Mouse (Mus musculus) naive thymus-derived CD4-positive, alpha-beta T cell, adult 2 months (primary cell): ENCODE measurements around the gene Prx.

Experiments
- DNase-seq: peaks from one replicate; pipeline ENCODE4 v3.0.0-alpha.2; 2011; ENCODE audit warnings: low read depth

Prx gene

DNA sequence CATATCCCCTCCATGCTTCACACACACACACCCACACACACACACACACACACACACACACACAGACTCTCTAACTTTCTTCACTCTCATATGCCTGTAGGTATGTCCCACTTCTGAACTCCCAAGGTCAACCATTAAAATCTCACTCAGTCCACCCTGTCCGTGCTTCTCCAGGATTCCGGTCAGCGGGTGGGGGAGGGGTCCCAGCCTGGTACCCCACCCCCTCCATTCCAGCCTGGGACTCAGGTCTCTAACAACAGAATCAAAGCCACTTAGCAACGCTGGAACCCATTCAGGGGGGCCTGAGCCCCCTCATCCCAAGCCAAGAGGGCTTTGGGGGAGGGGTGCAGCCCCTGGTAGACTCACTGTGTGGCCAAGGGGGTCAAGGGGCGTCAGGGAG is 23.8 kb downstream of the Prx start, which contains the start of gene Hipk4:
Hipk4 (plus strand) TSS at position 301 of the 400 bp plus-strand sequence.
- no peak for DNase-seq

- no peak for DNase-seq
These were observed 24.7 kb downstream of the Prx start for GRCm38 (mm10) chr7:27523805-27524204.

DNA sequence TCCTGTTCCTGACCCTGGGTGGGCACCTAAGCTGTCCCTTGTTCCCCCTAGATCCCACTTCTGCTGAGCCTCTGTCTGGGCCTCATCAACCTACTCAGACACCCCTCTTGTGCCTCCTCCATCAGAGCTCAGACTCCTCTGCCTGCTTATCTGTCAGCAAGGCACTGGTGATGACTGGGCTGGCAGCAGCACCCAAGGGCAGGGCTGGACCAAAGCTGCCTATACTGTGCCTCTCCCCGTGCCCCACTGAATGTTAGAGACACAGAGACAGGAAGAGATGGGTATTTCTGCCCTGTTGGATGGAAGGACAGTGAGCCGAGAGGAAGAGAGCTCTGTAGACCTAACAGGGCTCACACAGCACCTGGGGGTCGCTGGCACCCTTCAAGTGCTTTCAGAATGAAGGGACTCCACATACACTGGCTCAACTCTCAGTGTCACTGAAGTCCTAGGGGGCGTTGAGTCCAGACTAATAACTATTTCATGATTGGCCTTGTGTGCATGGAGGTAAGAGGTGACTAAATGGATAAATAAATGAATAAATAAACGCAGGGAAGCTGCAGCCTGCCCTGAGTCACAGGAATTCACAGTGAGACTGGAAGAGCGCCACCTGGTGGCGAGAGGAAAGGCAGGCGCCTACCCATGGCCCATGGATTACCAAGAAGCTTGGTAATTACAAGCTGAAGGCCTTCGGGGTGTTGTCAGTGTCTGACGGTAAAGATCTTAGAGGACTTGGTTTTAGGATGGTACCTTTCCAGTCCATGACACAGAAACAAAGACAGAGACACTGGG is 27.1 kb downstream of the Prx start:
- DNase-seq: peak; percentile 88

- no peak for DNase-seq
These were observed 29.9 kb downstream of the Prx start for GRCm38 (mm10) chr7:27529070-27529469.

DNA sequence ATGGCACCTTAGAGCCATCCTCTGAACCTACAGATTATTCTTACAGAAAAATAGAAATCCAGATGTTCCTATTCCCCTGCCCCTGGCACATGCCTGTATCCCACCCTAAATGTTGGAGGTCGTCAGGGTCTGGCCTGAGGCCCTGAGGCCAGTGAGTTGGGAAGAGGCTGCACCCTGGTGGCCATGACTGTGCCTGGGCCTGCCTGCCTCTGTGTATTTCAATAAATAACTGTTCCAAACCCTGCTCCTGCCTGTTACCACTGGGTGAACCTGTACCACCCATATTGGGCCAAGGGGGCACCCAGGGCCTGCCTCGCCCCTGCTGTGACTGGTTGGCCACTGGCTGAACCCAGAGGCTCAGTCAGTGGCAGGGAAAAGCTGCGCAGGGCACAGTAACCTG is 31.8 kb downstream of the Prx start:
- DNase-seq: no peak

DNA sequence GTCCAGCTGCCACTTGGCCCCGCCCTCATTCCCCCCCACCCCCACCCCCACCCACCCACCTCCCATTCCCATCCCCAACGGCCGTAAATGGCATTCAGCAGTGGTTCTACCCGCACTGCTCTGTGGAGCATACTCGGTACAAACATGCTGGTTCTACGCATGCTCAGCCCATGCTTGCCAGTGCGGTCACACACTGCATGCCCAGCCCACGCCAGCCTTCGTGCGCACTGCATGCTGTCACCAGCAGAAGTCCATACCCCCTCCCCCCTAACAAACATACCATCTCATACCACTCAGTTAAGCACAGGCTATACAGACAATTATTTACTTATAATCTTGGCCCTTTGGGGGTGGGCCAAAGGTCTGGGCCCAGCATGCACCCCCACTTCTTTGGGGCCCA is 32.6 kb downstream of the Prx start:
- DNase-seq: no peak

- DNase-seq: no peak
These were observed 33.4 kb downstream of the Prx start for GRCm38 (mm10) chr7:27532480-27533050.

- DNase-seq: no peak
These were observed 36.3 kb downstream of the Prx start for GRCm38 (mm10) chr7:27535386-27535785.

DNA sequence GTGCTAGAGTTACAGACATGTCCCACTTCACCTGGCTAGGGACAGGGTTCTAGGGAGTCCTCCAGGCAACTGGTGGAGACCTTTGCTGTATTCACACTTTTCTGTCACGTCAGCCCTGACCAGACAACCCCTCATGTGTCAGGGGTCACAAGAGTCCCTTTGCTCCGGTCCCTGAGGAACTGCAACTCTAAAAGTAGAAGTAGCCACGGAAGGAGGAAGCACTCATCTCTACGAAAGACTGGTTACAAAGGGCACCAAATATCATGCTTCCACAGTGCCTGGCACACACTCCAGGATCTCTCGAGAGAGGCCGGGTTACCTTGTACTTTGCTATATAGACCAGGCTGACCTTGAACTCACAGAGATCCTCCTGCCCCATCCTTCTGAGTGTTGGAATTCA is 37.5 kb downstream of the Prx start:
- DNase-seq: no peak

DNA sequence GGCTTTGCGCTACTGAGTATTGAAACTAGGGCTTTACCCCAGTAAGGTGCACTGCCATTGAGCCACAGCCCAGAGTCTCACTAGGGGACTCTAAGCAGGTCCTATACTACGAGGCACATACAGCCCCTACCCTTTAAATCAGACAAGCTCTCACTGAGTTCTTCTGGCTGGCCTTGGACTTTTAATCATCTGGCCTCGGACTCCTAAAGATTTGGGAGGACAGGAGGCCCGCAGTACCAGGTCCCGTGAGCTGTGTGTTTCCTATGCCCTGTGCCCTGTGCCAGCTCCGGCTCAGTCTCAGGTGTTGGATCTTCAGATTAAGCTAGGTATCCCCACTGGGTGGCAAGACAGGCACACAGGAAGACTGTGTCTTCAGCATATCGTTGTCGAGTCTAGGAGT is 38.9 kb downstream of the Prx start:
- no peak for DNase-seq

DNA sequence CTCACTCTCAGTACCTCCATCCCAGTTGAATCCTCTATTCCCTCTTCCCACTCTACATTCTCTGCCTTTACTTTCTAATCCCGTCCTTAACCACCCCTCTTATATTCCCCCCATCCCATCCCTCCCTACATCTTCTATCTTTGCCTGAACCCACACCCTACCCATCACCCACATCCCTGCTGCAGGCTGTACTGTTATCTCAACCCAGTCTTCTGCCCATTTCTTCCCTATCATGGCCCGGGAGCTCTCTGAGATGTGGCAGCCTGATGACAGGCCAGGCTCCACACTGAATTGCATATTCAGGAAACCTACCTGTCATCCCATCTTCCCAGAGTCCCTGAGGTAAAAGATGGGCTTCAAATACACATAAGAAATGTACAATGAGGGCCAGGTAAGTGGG is 39.7 kb downstream of the Prx start:
- no peak for DNase-seq

- no peak for DNase-seq
These were observed 41.4 kb downstream of the Prx start for GRCm38 (mm10) chr7:27540521-27540920.

DNA sequence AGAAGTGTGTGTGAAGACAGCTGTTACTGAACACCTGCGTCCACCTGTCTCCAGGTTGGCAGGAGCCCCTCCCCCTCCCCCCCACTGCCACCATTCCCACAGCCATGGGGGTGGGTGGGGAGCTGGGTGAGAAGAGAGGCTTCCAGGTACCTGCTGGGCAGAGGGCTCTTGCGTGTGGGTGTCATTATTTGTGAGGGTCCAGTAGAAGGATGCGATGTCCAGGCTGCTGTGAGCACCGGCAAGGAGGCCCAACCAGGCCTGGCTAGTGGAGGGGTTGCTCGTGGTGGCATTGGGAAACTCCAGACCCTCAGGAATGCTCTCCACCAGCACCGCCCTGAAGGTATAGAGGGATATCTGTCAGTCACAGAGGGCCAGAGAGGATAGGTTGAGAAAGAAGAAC is 41.8 kb downstream of the Prx start:
- no peak for DNase-seq

GRCm38 (mm10) chr7:27541431-27541830 is 42.3 kb downstream of the Prx start:
- peak; percentile 96 for DNase-seq

DNA sequence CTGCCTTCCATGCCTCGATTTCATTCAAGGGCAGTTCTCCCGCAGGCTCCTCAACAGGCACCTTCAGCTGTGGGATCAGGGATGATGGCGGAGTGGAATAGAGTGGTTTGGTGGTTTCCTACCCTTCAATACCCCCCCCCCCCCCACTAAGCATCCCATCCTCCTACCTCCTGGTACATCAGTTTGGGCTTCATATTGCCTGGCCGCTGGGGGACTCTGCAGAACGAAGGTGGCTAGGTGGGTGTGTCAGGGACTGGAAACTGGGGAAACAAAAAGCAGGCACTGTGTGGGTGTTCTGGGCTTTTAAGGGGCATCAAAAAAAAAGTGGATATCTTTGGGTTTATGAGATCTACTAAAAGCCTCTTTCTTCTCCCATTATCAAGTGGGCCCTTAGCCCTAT is 42.8 kb downstream of the Prx start:
- DNase-seq: no peak

GRCm38 (mm10) chr7:27542392-27543033 is 43.4 kb downstream of the Prx start:
- DNase-seq: peak; percentile 86

DNA sequence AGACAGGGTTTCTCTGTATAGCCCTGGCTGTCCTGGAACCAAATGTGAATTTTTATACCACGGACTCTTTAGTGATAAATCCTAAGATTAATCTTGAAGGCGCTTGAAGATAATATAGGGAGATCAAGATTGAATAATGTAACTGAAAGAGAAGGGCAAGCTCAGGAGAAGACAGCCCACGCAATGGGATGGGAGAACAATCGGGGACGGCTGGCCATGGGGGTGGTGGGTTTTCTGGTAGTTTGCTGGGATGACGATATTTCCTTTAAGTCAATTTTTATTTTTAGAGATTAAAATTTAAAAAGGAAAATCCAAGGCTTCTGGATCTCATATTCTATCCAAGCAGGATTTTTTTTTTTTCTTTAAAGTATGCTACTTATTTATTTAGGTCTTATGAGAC is 43.9 kb downstream of the Prx start:
- no peak for DNase-seq

- DNase-seq: no peak
These were observed 44.7 kb downstream of the Prx start for GRCm38 (mm10) chr7:27543851-27544250.

- DNase-seq: peak; percentile 92
These were observed 45.7 kb downstream of the Prx start for GRCm38 (mm10) chr7:27544675-27545370.

GRCm38 (mm10) chr7:27549597-27549996 is 50.5 kb downstream of the Prx start:
- no peak for DNase-seq

DNA sequence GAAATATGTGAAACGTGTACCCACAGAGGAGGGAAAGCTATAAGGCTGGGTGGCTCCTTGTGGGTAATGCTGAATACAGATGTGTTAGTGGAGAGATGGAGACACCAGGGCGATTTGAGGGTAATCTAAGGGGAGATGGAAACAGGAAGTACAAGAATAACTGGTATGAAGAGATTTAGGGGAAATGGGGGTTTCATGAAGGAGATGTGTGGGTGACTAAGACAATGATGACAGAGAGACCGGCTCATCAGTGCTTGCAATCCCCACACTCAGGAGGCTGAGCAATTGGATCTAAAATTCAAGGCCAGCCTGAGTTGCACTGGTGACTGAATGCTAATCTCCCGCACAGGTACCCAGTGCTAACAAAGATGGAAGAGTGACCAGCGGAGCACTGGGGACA is 52.9 kb downstream of the Prx start:
- DNase-seq: peak; percentile 32

GRCm38 (mm10) chr7:27552931-27553513 is 53.9 kb downstream of the Prx start, which contains the start of the genes Pld3 and 2310022A10Rik:
TSS of gene Pld3 (minus strand) at chr7:27553218.
TSS of gene 2310022A10Rik (plus strand) at chr7:27553233.
- DNase-seq: peak; percentile 98
